Mouse (Mus musculus): Measurements from ENCODE around the gene Gtf2a2.

Gene Gtf2a2

DNA sequence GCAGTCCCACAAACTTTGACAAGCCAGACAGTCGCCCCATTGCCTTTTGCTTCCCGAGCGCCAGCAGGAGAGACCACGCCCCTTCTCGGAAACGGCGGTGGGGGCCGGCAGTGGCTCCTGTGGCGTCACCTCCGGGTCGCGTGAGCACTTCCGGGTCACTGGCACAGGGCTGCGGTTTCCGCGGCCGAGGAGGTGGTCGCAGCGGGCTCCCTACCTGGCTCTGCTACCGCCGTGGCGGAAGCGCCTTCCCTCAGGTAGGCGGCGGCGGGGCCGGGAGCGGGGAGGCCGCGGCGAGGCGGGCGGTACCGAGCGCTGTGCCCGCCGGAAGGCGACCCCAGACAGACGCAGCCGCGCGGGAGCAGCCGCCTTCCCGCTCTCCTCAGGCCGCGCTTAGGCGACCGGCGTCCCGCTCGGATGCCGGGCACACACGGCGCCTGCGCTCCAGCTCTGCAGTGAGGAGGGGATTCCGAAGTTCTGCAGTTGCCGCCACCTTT is at the start of gene Gtf2a2:
Gene Gtf2a2, plus strand, starts transcription at position 143 of the 494 bp plus-strand sequence.
- DNase-seq: peak; percentile 95

DNA sequence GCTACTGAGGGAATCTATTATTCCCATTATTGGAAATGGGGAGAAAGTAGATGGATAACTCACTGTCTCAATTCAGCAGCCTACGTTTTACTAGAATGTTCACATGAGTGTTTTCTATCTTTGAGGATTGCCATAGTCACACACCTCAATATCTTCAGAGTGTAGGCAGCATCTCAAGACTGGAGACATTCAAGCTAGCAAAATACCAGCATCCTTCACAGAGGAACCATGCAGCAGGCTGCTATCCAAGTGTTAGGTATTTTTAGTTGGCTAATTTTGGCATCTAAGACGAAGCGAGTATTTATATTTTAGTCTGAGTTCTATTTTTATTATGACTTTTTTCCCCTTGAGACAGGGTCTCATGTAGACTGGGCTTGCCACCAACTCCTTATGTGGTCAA is 48.0 kb upstream of the Gtf2a2 start:
- no peak for DNase-seq

DNA sequence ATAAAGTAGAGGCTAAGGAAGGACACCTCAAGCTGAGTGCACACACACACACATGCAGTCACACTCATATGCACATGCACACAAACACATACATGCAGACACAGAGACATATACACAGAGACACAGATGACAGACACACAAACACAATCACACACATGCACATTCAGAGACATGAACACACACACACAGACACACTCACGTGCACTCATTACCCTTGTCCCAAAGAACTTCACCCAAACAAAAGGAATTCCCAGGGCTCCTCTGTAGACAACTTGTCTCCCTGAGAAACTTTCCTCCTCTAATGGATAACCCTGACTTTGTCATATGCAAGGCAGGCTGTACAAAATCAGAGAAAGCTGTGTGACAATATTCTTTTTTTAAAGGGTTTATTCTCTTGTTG is 26.8 kb upstream of the Gtf2a2 start:
- DNase-seq: no peak

- DNase-seq: no peak
Measured at GRCm38 (mm10) chr9:69986063-69986462, 26.3 kb upstream of the Gtf2a2 start.

DNA sequence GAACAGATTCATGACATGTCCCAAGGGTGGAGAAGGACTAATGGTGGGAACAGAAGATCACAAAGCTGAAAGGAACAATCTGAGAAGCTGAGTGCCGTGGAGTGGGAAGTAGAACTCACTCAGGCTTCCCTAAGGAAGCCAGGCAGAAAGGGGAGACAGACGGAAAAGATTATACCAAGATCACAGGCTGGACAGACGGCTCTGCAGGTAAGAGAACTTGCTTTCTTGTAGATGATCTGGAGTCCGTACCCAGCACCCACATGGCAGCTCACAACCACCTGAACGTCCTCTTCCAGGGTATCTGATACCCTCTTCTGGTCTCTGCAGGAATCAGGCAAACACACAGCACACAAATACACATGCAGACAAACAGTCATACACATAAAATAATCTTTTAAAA is 25.8 kb upstream of the Gtf2a2 start:
- DNase-seq: no peak

GRCm38 (mm10) chr9:69987579-69987978 is 24.8 kb upstream of the Gtf2a2 start:
- peak; percentile 71 for DNase-seq

DNA sequence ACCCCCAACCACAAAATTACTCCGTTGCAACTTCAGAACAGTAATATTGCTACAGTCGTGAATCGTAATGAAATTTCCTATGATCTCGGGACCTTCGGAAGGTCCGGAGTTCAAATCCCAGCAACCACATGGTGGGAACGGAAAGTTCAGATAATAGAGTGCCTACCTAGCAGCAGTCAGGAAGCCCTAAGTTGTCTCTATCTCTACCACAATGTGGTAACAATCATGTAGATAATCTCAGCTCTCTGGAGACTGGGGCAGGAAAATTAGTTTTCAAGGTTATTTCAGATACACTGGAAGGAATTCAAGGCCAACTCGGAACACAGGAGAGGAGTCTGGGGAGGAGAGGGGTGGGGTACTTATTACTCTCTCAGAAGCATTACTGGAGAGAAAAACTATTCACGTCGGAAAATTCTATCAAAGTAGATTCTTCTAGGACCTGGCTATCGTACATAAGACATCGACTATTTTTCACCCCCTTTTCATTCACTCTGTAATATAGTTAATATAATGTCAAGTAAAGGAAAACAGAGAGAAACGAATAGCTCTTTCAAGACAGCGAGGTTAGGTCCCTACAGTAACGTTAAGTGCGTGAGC is 23.5 kb upstream of the Gtf2a2 start:
- no peak for DNase-seq

DNA sequence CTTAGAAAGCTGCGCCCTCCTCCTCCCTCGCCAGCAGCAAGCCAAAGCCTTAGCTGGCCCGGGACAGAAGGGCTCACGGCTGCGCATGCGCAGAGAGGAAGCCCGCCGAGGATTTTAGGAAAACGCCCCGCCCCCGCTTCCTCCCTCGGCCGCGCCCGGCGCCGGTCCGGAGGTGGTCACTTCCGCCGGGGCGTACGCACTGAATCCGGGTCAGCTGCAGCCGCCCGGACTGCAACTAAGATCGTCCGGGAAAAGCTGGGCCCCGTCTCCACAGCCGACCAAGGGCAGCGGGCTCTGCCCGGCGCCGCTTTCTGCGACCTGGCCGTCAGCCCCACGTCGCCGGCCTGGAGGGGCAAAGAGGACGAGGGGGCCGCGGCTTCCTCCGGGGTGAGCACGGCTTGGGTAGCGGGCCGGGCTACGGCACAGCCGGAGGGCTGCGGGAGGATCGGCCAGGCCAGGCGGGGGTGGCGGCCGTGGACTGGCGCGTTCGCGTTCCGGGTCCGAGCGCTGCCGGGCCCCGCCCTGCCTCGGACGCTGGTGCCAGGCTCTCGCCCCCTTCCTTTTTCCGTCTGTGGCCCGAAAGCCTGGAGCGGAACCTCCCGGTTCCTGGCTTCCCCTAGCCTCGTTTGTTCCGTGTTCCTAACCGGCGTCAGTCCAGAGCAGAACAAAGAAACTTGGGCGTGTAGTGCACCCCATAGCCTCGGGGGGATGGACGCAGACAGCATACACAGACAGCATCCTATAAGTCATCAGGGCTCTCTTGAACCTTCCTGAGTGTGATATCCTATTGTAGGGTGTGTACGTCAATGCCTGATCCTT is 22.8 kb upstream of the Gtf2a2 start, which contains the start of gene Bnip2:
Gene Bnip2, plus strand, starts transcription at position 164 of the 819 bp plus-strand sequence.
- peak; percentile 95 for DNase-seq

DNA sequence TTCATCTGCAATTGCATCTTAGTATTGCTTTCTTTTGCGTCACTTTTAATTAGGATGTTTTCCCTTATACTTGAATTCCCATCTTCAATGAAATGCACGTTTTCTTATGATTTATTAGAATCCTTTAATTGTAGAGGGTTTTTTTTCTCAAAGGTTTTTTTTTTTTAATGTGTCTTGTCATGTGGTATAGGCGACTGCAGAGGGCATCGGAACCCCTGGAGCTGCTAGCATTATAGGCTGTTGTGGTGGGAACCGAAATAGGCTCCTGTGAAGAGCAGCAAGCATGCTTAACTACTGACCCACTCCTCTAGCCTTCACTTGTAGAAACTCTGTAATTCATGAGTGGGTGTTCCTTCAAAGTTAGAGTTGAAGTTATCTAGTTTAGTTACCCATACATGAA is 22.0 kb upstream of the Gtf2a2 start:
- no peak for DNase-seq

GRCm38 (mm10) chr9:69992841-69993277 is 19.5 kb upstream of the Gtf2a2 start:
- no peak for DNase-seq

GRCm38 (mm10) chr9:69993479-69993878 is 18.9 kb upstream of the Gtf2a2 start:
- DNase-seq: no peak

- no peak for DNase-seq
Measured at GRCm38 (mm10) chr9:69994547-69994946, 17.8 kb upstream of the Gtf2a2 start.

GRCm38 (mm10) chr9:69999318-69999717 is 13.0 kb upstream of the Gtf2a2 start:
- no peak for DNase-seq

GRCm38 (mm10) chr9:70003516-70003915 is 8.8 kb upstream of the Gtf2a2 start:
- DNase-seq: no peak

- DNase-seq: no peak
Measured at GRCm38 (mm10) chr9:70006984-70007383, 5.4 kb upstream of the Gtf2a2 start.

DNA sequence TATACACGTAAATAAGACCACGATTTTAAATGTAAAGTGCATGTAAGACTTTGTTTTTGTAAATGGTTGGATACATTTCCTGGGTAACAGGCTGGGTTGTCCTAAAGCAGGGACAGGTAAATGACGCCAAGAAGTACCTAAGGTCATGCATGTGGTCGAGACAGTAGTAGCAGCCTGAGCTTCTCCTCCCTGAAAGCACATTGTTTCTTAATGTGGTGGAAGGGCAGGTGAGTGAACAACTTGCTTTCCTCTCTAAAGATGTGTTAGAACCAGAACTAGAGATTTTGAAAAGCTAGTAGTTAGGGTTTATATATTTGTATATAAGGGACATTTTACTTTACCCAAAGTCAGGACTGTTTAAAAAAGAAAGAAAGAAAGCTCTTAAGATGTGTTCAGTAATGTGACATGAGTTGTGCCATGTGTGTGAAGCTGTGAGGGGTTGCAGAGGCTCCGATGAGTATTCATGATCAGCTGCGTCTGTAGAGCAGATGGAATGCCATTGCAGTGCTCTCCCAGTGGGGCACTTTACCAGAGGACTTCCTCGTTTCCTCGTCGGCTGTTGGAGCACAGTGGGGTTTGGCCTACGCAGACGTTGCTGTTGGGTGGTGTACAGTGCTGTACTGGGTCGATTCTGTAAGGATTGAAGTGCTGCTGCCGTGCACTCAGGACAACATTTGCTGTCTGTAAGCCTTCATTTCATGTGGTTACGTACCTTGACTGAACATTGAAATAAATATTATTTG is 4.7 kb upstream of the Gtf2a2 start:
- DNase-seq: no peak

DNA sequence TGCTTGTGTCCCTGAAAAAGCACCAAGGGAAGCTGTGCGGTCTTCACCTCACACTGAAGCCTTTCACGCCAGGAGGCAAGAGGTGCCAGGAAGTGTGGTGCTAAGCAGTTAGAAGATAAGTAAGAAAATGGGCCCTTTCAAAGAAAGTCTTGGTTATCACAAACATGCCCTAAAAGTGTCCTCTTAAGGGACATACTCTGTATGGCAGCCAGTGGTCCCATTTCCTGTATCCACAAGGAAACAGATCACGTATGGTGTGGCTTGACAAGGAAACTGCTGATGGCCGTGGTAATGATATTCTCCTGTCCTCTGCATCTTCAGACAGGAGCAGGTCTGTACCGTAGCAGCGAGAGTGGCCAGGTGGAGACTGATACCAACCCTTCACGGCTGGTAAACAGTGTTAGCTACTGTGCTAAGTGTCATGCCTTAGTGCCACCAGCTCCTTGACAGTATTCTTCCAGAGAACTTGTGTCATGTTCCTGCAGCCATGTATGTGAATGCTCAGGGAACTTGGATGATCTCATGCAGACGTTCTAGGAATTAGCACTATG is 2.5 kb upstream of the Gtf2a2 start:
- no peak for DNase-seq

GRCm38 (mm10) chr9:70010781-70011473 is 1.4 kb upstream of the Gtf2a2 start:
- no peak for DNase-seq

DNA sequence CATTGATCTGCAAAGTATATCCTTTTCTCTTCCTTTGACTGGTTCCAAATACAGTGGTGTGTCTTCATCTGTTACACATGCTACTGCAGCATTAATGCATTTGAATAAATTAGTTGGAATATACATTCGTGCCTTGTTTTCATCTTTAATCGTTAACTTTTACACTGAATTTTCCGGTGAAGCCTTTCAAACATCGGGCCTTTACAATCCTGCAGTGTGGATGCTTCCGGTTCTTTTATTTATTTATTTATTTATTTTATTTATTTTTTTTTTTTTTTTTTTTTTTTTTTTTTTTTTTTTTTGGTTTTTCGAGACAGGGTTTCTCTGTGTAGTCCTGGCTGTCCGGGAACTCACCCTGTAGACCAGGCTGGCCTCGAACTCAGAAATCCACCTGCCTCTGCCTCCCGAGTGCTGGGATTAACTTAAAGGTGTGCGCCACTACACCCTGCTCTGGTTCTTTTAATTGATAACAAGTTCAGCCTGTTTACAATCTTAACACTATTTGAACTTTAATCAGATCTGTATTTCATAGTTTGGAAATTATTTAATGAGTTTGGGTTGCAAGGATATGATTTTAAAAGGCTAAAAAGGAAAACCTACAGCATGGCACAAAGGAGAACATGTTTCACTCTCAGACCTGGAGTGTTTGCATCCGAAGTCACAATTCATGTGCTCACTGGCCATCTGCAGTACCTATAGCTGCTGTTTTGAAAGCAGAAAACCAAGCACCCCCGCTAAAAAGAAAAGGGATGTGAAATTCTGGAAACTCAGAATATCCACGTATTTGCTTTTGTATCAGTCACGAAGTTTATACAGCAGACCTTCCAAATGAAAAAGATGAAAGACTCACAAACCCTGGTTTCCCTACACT is 578 bp upstream of the Gtf2a2 start:
- no peak for DNase-seq

GRCm38 (mm10) chr9:70015632-70016031 is 3.3 kb downstream of the Gtf2a2 start:
- DNase-seq: no peak

- DNase-seq: no peak
Measured at GRCm38 (mm10) chr9:70018879-70019278, 6.5 kb downstream of the Gtf2a2 start.

GRCm38 (mm10) chr9:70021610-70022009 is 9.3 kb downstream of the Gtf2a2 start:
- no peak for DNase-seq
